Comparison of ENCODE assay signal across 8 mouse cellular contexts in the genomic region with DNA sequence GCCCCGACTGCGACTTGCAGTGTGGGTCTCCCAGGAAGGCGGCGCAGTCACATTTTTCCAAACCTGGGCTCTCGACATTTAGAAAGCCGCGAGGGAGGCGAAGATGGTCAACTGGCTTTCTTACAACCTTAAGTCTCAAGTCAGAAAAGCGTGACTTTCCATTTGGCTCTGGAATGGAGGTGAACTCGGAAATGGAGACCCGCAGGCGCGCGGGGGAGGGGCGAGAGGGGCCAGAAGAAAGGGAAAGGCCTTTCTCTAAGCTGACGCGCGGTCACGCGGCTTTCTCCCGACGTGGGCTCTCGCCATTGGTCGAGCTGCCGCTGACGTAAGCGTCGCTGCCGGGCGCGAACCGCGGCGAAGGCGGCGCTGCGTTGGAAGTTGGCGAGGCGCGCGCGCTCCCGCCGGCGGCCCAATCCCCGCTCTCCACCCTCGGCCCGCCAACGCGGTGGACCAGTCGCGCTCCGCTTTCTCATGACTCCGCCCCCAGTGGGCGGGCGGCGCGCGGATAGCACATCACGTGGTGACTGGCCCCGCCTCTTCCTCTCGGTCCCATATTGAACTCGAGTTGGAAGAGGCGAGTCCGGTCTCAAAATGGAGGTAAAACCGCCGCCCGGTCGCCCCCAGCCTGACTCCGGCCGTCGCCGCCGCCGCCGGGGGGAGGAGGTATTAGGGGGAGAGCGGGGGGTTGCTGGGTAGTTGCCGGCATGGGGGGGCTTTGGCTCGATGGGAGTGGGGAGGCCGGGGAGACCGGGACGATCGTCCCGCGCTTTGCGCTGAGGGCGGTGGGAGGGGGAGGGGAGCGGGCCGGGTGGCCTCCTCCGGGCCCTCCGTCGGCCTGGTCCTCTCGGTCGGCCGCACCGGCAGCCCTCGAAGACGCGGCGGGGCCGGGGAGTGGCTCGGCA. TPM values are rescaled to one million over a fixed set of nuclear protein-coding genes. Genes with fewer than 3 reads are reported as not detected.
DNase-seq lines count a peak whose midpoint lies in the region; ATAC-seq and TF ChIP-seq lines count a peak whose summit lies in the region.

A gene (plus strand): TSS at position 535 of the 902 bp plus-strand sequence.

- peak; percentile 81 for ATAC-seq in CD4-positive, CD25-positive, alpha-beta regulatory T cell, adult 4 months
- peak; percentile 94 for ATAC-seq in heart, embryonic 14.5 days (ENCODE audit: insufficient number of reproducible peaks, insufficient read depth, low FRiP score, low read depth)
- peak; percentile 92 for ATAC-seq in liver, embryonic 14.5 days (ENCODE audit: insufficient read depth)
- ATAC-seq in neural tube, embryonic 11.5 days (ENCODE audit: insufficient read depth, low FRiP score, low TSS enrichment): peak; percentile 95
- peak; percentile 95 for ATAC-seq in stomach, postnatal 0 days (ENCODE audit: low FRiP score, low TSS enrichment)

- peak within 1 kb of the TSS; percentile 99 for H3K9ac ChIP-seq in heart, embryonic 14.5 days (ENCODE audit: low read length)
- peak within 1 kb of the TSS; percentile 99 for H3K9ac ChIP-seq in liver, embryonic 14.5 days (replicated peaks)
- H3K9ac ChIP-seq in neural tube, embryonic 11.5 days (ENCODE audit: low read length): peak within 1 kb of the TSS; percentile 98
- H3K9ac ChIP-seq in stomach, postnatal 0 days (ENCODE audit: low read length): peak within 1 kb of the TSS; percentile 99

- H3K27me3 ChIP-seq in heart, embryonic 14.5 days (ENCODE audit: control insufficient read depth, insufficient read depth, low read length): no peaks in the 10 kb centered on the region
- H3K27me3 ChIP-seq in liver, embryonic 14.5 days (ENCODE audit: control insufficient read depth, insufficient read depth, low read length): no peaks in the 10 kb centered on the region
- H3K27me3 ChIP-seq in neural tube, embryonic 11.5 days (ENCODE audit: control insufficient read depth, insufficient read depth, low read length): no peaks in the 10 kb centered on the region
- no peaks in the 10 kb centered on the region for H3K27me3 ChIP-seq in stomach, postnatal 0 days (ENCODE audit: control insufficient read depth, insufficient read depth, low read length)

- peak within 1 kb of the TSS; percentile 94 for H3K4me2 ChIP-seq in heart, embryonic 14.5 days (ENCODE audit: low read length)
- peak within 1 kb of the TSS; percentile 95 for H3K4me2 ChIP-seq in liver, embryonic 14.5 days (ENCODE audit: low read depth)
- peak within 1 kb of the TSS; percentile 90 for H3K4me2 ChIP-seq in neural tube, embryonic 11.5 days (ENCODE audit: low read depth)
- peak within 1 kb of the TSS; percentile 71 for H3K4me2 ChIP-seq in stomach, postnatal 0 days (replicated peaks; ENCODE audit: low read depth)

- peak within 1 kb of the TSS; percentile 99 to 100 for H3K27ac ChIP-seq in heart, embryonic 14.5 days (replicated peaks in 1 of 2; ENCODE audit: control insufficient read depth in 1 of 2, insufficient read depth in 1 of 2, low read depth in 2 of 2, low read length in 2 of 2)
- H3K27ac ChIP-seq in liver, embryonic 14.5 days: peak within 1 kb of the TSS; percentile 90
- peak within 1 kb of the TSS; percentile 95 for H3K27ac ChIP-seq in neural tube, embryonic 11.5 days (ENCODE audit: low read depth, low read length)
- peak within 1 kb of the TSS; percentile 99 for H3K27ac ChIP-seq in stomach, postnatal 0 days (replicated peaks)

- no peaks in the 10 kb centered on the region for H3K9me3 ChIP-seq in heart, embryonic 14.5 days (ENCODE audit: control insufficient read depth, low read length)
- H3K9me3 ChIP-seq in liver, embryonic 14.5 days (ENCODE audit: control insufficient read depth, low read length): no peaks in the 10 kb centered on the region
- no peaks in the 10 kb centered on the region for H3K9me3 ChIP-seq in neural tube, embryonic 11.5 days (ENCODE audit: control insufficient read depth, low read length)
- no peaks in the 10 kb centered on the region for H3K9me3 ChIP-seq in stomach, postnatal 0 days (ENCODE audit: control insufficient read depth, low read length)

- peak; percentile 98 for DNase-seq in c-Kit-negative CD71-positive TER-119-positive erythroid progenitor cells, embryonic 14.5 days (ENCODE audit: low read depth, low spot score)
- DNase-seq in fibroblast of lung, adult 2 months (ENCODE audit: low read depth): peak; percentile 98
- DNase-seq in kidney, postnatal 25 days: peak; percentile 99
- peak; percentile 97 for DNase-seq in liver, embryonic 14.5 days (ENCODE audit: low read depth in 3 of 3, low spot score in 3 of 3)
- peak; percentile 100 for DNase-seq in neural tube, embryonic 11.5 days (ENCODE audit: low spot score)
- peak; percentile 99 for DNase-seq in stomach, postnatal 0 days (ENCODE audit: low spot score)

- H3K4me1 ChIP-seq in heart, embryonic 14.5 days (ENCODE audit: control insufficient read depth in 2 of 2, insufficient read depth in 2 of 2, low read length in 2 of 2): peaks cover 2 to 19% of the 10 kb centered on the region in 2 experiments; a peak in 3 of 4 replicates
- peaks cover 14 to 17% of the 10 kb centered on the region in 2 experiments; a peak in 3 of 4 replicates for H3K4me1 ChIP-seq in liver, embryonic 14.5 days (replicated peaks; ENCODE audit: control insufficient read depth in 2 of 2, insufficient read depth in 2 of 2, low read length in 1 of 2)
- peaks cover 7% of the 10 kb centered on the region; the same call in 1 of the 2 replicates for H3K4me1 ChIP-seq in neural tube, embryonic 11.5 days (ENCODE audit: control insufficient read depth, insufficient read depth, low read length)
- H3K4me1 ChIP-seq in stomach, postnatal 0 days (replicated peaks; ENCODE audit: control insufficient read depth, insufficient read depth): 0 out of 2 replicates have a peak, but pooled peaks cover 3% of the 10 kb centered on the region

- H3K4me3 ChIP-seq in heart, embryonic 14.5 days (ENCODE audit: control insufficient read depth in 1 of 2, insufficient read depth in 1 of 2, low read depth in 1 of 2, low read length in 2 of 2): peak within 1 kb of the TSS; percentile 81 to 87
- peak within 1 kb of the TSS; percentile 70 to 100 for H3K4me3 ChIP-seq in liver, embryonic 14.5 days (ENCODE audit: insufficient read depth in 1 of 2, low read depth in 2 of 2, low read length in 2 of 2)
- peak within 1 kb of the TSS; percentile 77 for H3K4me3 ChIP-seq in neural tube, embryonic 11.5 days (ENCODE audit: low read depth, low read length)
- peak within 1 kb of the TSS; percentile 94 for H3K4me3 ChIP-seq in stomach, postnatal 0 days (ENCODE audit: low read depth, low read length)

- H3K36me3 ChIP-seq in heart, embryonic 14.5 days (ENCODE audit: control insufficient read depth, insufficient read depth, low read length): peaks cover 30% of the 10 kb centered on the region
- H3K36me3 ChIP-seq in liver, embryonic 14.5 days (replicated peaks; ENCODE audit: control insufficient read depth, insufficient read depth, low read depth): peaks cover 35% of the 10 kb centered on the region
- peaks cover 4% of the 10 kb centered on the region; the same call in 1 of the 2 replicates for H3K36me3 ChIP-seq in neural tube, embryonic 11.5 days (ENCODE audit: control insufficient read depth, insufficient read depth, low read length)
- peaks cover 6% of the 10 kb centered on the region; the same call in 1 of the 2 replicates for H3K36me3 ChIP-seq in stomach, postnatal 0 days (ENCODE audit: control insufficient read depth, insufficient read depth, low read length)

- WGBS in heart, embryonic 14.5 days: under 1% methylated on average over 98 of the region's 102 CpGs
- WGBS in liver, embryonic 14.5 days (ENCODE audit: insufficient replicate concordance): under 1% methylated on average over 101 of the region's 102 CpGs
- WGBS in neural tube, embryonic 11.5 days: under 1% methylated on average over 85 of the region's 102 CpGs
- WGBS in stomach, postnatal 0 days: under 1% methylated on average over 81 of the region's 102 CpGs

- no peak for TF ChIP-seq CTCF in liver, embryonic 14.5 days (IDR thresholded peaks at IDR 0.05; ENCODE audit: low read depth)
- TF ChIP-seq CTCF in stomach, postnatal 0 days (IDR thresholded peaks at IDR 0.05; ENCODE audit: low read depth): peak; percentile 14; the same call in 1 of the 2 replicates

- TF ChIP-seq EP300 in liver, embryonic 14.5 days (IDR thresholded peaks at IDR 0.05; ENCODE audit: low read depth): no peak
- TF ChIP-seq EP300 in stomach, postnatal 0 days (optimal IDR thresholded peaks at IDR 0.05): peak; percentile 15

RNA-seq across cellular contexts. Expression of the gene that starts here (rescaled TPM):
- 100 to 1,000 TPM; 113 to 198 TPM for polyA plus RNA-seq in CD4-positive, CD25-positive, alpha-beta regulatory T cell, adult 4 months (2017; shearing (Covaris generic))
- polyA plus RNA-seq in heart, embryonic 14.5 days (2014; fragmentation: Nextera tagmentation; extraction: Ambion mirVana): 121 and 134 TPM in 2 replicates
- 189 and 409 TPM in 2 replicates for polyA plus RNA-seq in liver, embryonic 14.5 days (2012; rRNA removed)
- polyA plus RNA-seq in liver, embryonic 14.5 days (2014; fragmentation: Nextera tagmentation; extraction: Ambion mirVana): 85.0 and 93.4 TPM in 2 replicates
- polyA plus RNA-seq in neural tube, embryonic 11.5 days (2014; fragmentation: Nextera tagmentation; extraction: Ambion mirVana): 292 and 301 TPM in 2 replicates
- polyA plus RNA-seq in stomach, postnatal 0 days (2015; fragmentation: Nextera tagmentation; extraction: Ambion mirVana): 116 and 127 TPM in 2 replicates

Comparison
In these comparisons a context has a peak if more than half of its experiments do, and no peak if none do; other contexts are left out.
1. Peak in every context shown above with its lines: DNase-seq, ATAC-seq, H3K4me3 ChIP-seq and H3K27ac ChIP-seq.